Mouse (Mus musculus) liver, adult 2 months (tissue): Measurements from ENCODE around the gene Iqgap2.

Experiments
- CTCF ChIP-seq: fragments of 200-500 bp; IDR thresholded peaks from 2 replicates; pipeline ENCODE4 v1.5.1; 2011; ENCODE audit warnings: low read depth, low read length, control low read depth
- POLR2A ChIP-seq: fragments of 200-500 bp; IDR thresholded peaks from 2 replicates; pipeline ENCODE4 v1.6.1; 2011; ENCODE audit warnings: low read length, control low read depth; ENCODE audit not compliant: insufficient read depth; ENCODE audit errors: extremely low read depth

DNA sequence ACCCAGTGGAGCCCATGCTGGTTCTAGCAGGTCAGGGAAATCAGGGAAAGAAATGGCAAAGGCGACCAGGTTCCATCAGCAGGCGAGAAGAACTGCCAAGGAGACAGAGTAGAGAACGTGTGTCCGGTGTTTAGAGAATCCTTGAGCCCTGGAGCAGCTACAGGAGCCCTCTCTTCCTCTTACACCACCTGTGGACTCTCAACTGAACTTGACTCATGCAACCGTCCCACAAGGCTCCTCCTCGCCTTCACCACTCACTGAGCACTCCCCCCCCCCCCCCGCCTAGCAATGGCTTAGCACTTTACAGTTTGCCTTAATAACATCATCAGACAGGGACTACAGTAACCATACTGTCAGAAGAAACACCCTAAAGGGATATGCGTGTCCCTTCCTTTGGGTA is 21.1 kb downstream of the Iqgap2 start:
- TF ChIP-seq CTCF (no peak), POLR2A (no peak)
